Mouse (Mus musculus) G1E (cell line): ENCODE measurements around the gene Fgf4.

Experiments used
- CTCF ChIP-seq: IDR thresholded peaks from 2 replicates; pipeline ENCODE4 v1.5.1; 2012; ENCODE audit warnings: low read depth, low read length, inconsistent platforms, mixed read lengths
- POLR2AphosphoS5 ChIP-seq: IDR thresholded peaks from 2 replicates; pipeline ENCODE4 v1.6.1; 2012; ENCODE audit warnings: low read depth, low read length, inconsistent platforms; ENCODE audit not compliant: insufficient replicate concordance

DNA sequence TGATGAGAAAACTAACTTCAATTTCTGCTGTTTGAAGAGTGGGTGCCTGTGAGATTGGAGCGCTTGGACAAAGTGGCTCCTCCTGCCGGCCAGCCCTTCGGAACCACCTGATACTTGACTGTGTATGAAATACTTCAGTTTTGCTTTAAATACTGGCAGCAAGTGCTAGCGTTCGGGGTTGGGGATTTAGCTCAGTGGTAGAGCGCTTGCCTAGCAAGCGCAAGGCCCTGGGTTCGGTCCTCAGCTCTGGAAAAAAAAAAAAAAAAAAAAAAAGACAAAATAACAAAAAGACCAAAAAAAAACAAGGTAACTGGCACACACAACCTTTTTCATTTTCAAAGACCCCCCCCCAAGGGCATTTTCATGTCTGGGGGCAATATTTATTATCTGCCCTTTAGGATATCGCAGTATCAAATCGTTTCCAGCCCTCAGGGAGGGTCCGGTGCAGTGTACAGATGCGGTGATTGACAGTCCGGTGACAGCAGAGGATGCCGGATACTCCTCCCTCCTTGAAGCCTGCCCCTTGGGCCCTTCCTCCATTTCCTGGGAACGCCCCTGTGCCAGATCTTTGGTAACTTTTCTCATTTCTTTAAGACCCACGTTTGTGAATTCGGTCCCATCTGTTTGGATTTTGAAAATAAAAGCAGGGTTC, 67.3 kb downstream of the Fgf4 start:
- TF ChIP-seq CTCF, result no peak
- no peak for TF ChIP-seq POLR2AphosphoS5
